Mouse (Mus musculus): ENCODE data around the gene Mep1a. TPM values are rescaled to one million over a fixed set of nuclear protein-coding genes. Genes with fewer than 3 reads are reported as not detected.
"Not testable (repeated sequence)": the region's sequence is repeated elsewhere in the genome, so short reads cannot be mapped to it uniquely, and the experiment has no call there.

Gene Mep1a
- polyA plus RNA-seq (2021): 0.03 TPM

DNA sequence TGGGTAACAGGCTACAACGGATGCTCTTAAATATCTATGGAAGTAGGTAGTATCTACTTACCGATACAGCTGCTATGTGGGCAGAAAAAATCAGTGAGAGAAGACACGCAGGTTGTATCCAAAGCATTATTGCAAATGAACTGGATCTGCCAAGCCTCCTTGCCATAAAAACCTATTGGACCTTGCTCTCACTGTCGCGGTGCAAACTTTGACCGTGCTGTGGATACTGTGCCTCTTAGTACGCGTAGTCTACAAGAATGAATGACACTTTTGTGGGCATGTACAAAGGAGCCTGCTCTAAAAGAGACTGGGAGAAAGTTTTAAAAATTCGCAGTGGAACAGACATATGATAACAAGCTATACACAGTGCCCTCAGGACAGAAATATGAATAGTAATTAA, at the start of gene Mep1a:
TSS of gene Mep1a (minus strand) at position 221 of the 400 bp plus-strand sequence.
- DNase-seq (ENCODE audit: low read depth, low spot score) (no peak), ATAC-seq (no peak)
- POLR2A ChIA-PET: no interaction called here
- in situ Hi-C loops (cut with MboI; ENCODE audit: low pct_unique_long_range_greater_than_20kb): no loop called here
- H3K27me3 ChIP-seq: no peaks in the 10 kb centered on the region
- CTCF ChIA-PET: no interaction called here
- no peak for TF ChIP-seq CTCF (IDR thresholded peaks at IDR 0.05)

GRCm38 (mm10) chr17:43551122-43551630, 48.6 kb upstream of the Mep1a start:
- TF ChIP-seq CTCF (IDR thresholded peaks at IDR 0.05): no peak
- H3K27me3 ChIP-seq: no peaks in the 10 kb centered on the region
- POLR2A ChIA-PET: no interaction called here
- DNase-seq (ENCODE audit: low read depth, low spot score) (no peak), ATAC-seq (no peak)
- in situ Hi-C loops (cut with MboI; ENCODE audit: low pct_unique_long_range_greater_than_20kb): no loop called here
- CTCF ChIA-PET: no interaction called here

- ChIA-PET CTCF (no interaction called here), POLR2A (no interaction called here)
- DNase-seq (ENCODE audit: low read depth, low spot score): no peak
- in situ Hi-C loops (cut with MboI; ENCODE audit: low pct_unique_long_range_greater_than_20kb): no loop called here
- TF ChIP-seq CTCF (IDR thresholded peaks at IDR 0.05): no peak
- no peaks in the 10 kb centered on the region for H3K27me3 ChIP-seq
- no peak for ATAC-seq
Measured at GRCm38 (mm10) chr17:43544040-43544439, 41.4 kb upstream of the Mep1a start.

- POLR2A ChIA-PET: no interaction called here
- CTCF ChIA-PET: no interaction called here
- no peak for ATAC-seq
- in situ Hi-C loops (cut with MboI; ENCODE audit: low pct_unique_long_range_greater_than_20kb): no loop called here
- no peak for TF ChIP-seq CTCF (IDR thresholded peaks at IDR 0.05)
- H3K27me3 ChIP-seq: no peaks in the 10 kb centered on the region
- DNase-seq (ENCODE audit: low read depth, low spot score): no peak
Measured at GRCm38 (mm10) chr17:43543539-43543938, 40.9 kb upstream of the Mep1a start, which contains the start of gene Ankrd66. Gene Ankrd66, minus strand, starts transcription at chr17:43543639.

DNA sequence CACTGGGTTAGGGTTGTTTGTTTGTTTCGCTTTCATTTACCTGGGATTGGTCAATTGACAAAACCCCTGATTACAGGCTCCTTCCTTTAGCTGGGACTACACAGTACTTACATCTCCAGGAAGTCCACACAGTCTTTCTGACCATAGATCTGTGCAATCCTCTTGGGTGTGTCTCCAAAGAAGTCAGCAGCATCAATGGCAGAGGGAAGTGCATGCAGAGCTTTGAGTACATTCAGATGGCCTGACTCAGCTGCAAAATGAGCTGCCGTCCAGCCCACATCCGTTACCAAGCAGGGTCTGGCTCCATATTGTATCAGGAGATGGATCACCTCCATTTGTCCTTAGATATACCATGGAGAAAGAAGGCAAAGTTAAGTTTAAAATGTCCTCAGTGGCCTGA, 36.2 kb upstream of the Mep1a start:
- in situ Hi-C loops (cut with MboI; ENCODE audit: low pct_unique_long_range_greater_than_20kb): loop anchor here (10.0 kb wide), 1 partner anchor 56 kb away; no protein-coding TSS in a partner anchor
- ChIA-PET CTCF (interaction anchor here (0.8 to 1.3 kb wide), 3 partner anchors 15 to 19 kb away, joined by 3 to 4 read pairs (median 3); no protein-coding TSS in a partner anchor), POLR2A (no interaction called here)
- DNase-seq (ENCODE audit: low read depth, low spot score) (no peak), ATAC-seq (no peak)
- no peaks in the 10 kb centered on the region for H3K27me3 ChIP-seq
- TF ChIP-seq CTCF (IDR thresholded peaks at IDR 0.05): no peak

- POLR2A ChIA-PET; ATAC-seq; CTCF ChIA-PET; H3K27me3 ChIP-seq; DNase-seq (ENCODE audit: low read depth, low spot score): not testable (repeated sequence)
- in situ Hi-C loops (cut with MboI; ENCODE audit: low pct_unique_long_range_greater_than_20kb): loop anchor here (10.0 kb wide), 1 partner anchor 58 kb away; no protein-coding TSS in a partner anchor
Measured at GRCm38 (mm10) chr17:43536841-43537240, 34.2 kb upstream of the Mep1a start.

DNA sequence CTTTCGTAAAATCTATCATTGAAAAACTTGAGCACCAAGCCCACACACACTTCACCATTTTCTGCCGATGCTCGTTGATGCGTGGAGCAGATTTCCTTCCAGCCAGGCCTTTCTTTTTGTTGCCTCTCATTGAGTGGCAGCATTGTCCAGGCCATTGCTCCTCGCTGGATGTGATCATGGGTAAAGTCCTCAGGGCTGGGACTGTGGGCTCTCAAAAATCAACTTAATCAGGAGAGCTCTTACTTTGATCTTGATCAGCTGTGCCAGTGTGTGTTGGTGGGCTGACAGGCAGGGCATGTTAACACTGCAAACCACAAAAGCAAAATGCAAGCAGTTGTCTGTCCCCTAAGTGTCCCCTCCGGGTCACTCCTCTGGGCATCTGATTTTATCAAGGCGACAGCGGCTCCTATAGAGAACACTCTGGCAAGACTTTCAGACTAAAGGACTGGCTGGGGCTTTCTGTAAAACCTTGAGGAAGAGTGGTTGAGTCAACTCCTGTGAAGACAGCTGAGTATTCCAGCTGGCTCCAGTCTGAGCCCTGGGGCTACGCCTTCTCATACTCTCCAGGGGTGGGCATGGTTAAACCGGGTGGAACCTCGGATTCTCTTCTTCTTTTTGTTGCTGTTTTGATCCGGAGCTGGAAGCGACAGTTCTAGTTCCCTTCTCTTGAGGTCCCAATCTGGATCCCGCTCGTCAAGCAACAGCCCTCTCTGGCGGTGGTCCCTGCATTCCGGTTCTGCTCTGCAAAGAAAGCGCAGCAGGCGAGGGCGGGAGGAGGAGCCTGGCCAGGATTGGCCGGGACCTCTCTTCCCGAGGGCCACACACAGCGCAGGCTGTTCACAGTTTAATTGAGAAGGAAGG, 32.0 kb upstream of the Mep1a start:
- CTCF ChIA-PET: interaction anchor here (0.8 kb wide), 1 partner anchor 72 kb away, joined by 3 read pairs; no protein-coding TSS in a partner anchor
- no peak for DNase-seq (ENCODE audit: low read depth, low spot score)
- in situ Hi-C loops (cut with MboI; ENCODE audit: low pct_unique_long_range_greater_than_20kb): loop anchor here (10.0 kb wide), 1 partner anchor 60 kb away; no protein-coding TSS in a partner anchor
- POLR2A ChIA-PET: no interaction called here
- TF ChIP-seq CTCF (IDR thresholded peaks at IDR 0.05): no peak
- H3K27me3 ChIP-seq: no peaks in the 10 kb centered on the region
- no peak for ATAC-seq

DNA sequence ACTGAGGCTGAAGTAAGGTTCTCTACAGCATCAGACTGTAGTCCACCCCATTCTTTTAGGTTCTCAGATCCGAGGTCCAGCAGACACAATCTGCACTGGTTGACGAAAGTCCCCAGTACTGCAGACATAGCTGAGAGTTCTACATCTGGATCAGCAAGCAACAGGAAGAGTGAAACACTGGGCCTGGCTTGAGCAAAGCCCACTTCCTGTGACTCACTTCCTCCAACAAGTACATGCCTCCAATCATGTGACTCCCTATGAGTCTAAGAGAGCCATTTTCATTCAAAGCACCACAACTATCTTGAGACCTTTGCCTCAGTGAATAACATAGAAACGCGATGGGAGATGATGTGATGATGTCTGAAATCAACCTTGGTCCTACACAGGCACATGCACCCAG, 28.6 kb upstream of the Mep1a start:
- ATAC-seq (no peak), DNase-seq (ENCODE audit: low read depth, low spot score) (no peak)
- CTCF ChIA-PET: no interaction called here
- in situ Hi-C loops (cut with MboI; ENCODE audit: low pct_unique_long_range_greater_than_20kb): loop anchor here (10.0 kb wide), 1 partner anchor 64 kb away; no protein-coding TSS in a partner anchor
- POLR2A ChIA-PET: interaction anchor here (0.6 kb wide), 1 partner anchor 457 kb away, joined by 3 read pairs; no protein-coding TSS in a partner anchor
- H3K27me3 ChIP-seq: no peaks in the 10 kb centered on the region
- TF ChIP-seq CTCF (IDR thresholded peaks at IDR 0.05): no peak

DNA sequence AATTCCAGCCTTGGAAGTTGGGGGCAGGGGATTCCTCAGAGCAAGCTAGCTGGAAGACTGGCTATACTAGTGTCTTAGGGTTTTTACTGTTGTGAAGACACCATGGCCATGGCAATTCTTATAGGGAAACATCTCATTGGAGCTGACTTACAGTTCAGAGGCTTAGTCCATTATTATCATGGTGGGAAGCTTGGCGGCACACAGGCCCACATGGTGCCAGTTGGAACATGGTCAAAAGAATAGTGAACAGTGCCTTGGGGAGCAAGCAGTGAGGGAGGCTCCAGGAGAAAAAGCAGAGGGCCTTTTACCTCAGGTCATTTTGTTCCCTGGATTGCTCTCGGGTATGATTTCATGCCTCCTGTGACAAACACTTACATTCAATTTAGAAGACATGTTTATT, 27.9 kb upstream of the Mep1a start:
- ChIA-PET POLR2A (interaction anchor here (0.6 kb wide), 1 partner anchor 456 kb away, joined by 3 read pairs; no protein-coding TSS in a partner anchor), CTCF (no interaction called here)
- in situ Hi-C loops (cut with MboI; ENCODE audit: low pct_unique_long_range_greater_than_20kb): loop anchor here (10.0 kb wide), 1 partner anchor 64 kb away; no protein-coding TSS in a partner anchor
- H3K27me3 ChIP-seq: no peaks in the 10 kb centered on the region
- TF ChIP-seq CTCF (IDR thresholded peaks at IDR 0.05): no peak
- ATAC-seq (no peak), DNase-seq (ENCODE audit: low read depth, low spot score) (no peak)

- ATAC-seq: no peak
- no peaks in the 10 kb centered on the region for H3K27me3 ChIP-seq
- CTCF ChIA-PET: interaction anchor here (3.8 kb wide), 1 partner anchor 87 kb away, joined by 32 read pairs; no protein-coding TSS in a partner anchor
- no peak for TF ChIP-seq CTCF (IDR thresholded peaks at IDR 0.05)
- in situ Hi-C loops (cut with MboI; ENCODE audit: low pct_unique_long_range_greater_than_20kb): no loop called here
- POLR2A ChIA-PET: no interaction called here
- DNase-seq (ENCODE audit: low read depth, low spot score): no peak
Measured at GRCm38 (mm10) chr17:43520166-43520565, 17.6 kb upstream of the Mep1a start.

Measured in Patski (cell line).